Mouse (Mus musculus) CH12.LX (cell line): Measurements from ENCODE around the gene Rnf182. TPM values are rescaled to one million over a fixed set of nuclear protein-coding genes. Genes with fewer than 3 reads are reported as not detected.

Experiments used
- DNase-seq: peaks from one replicate; pipeline ENCODE4 v3.0.0-alpha.2; 2013; ENCODE audit errors: extremely low read depth
- H3K27ac ChIP-seq: 2 replicates; pipeline ENCODE4 v1.5.1; 2012; ENCODE audit warnings: low read depth, mild to moderate bottlenecking, control low read depth, moderate library complexity; ENCODE audit not compliant: insufficient read depth
- H3K27me3 ChIP-seq: replicated peaks from 2 replicates; pipeline ENCODE3; 2012; ENCODE audit warnings: inconsistent platforms
- H3K36me3 ChIP-seq, 2 experiments: replicated peaks in 1 of 2; 2 replicates each; pipeline versions ENCODE3 to v1.6.1; 2012; ENCODE audit warnings: inconsistent platforms in 1 of 2, low read length in 1 of 2, mild to moderate bottlenecking in 1 of 2, mixed read lengths in 1 of 2, moderate library complexity in 1 of 2; ENCODE audit not compliant: control insufficient read depth in 1 of 2, insufficient read depth in 1 of 2
- H3K4me1 ChIP-seq, 2 experiments: 2 replicates each; pipeline ENCODE4 v1.6.1; 2012; ENCODE audit warnings: inconsistent platforms in 1 of 2, moderate library complexity in 1 of 2; ENCODE audit not compliant: insufficient read depth in 2 of 2, control insufficient read depth in 1 of 2
- H3K4me2 ChIP-seq: 2 replicates; pipeline ENCODE4 v1.6.1; 2012; ENCODE audit warnings: low read depth, mild to moderate bottlenecking, control low read depth; ENCODE audit not compliant: poor library complexity, insufficient read depth, severe bottlenecking
- H3K4me3 ChIP-seq, 3 experiments: fragments of 150-350 bp in 1 of 3; sonication (generic) in 1 of 3; replicated peaks in 1 of 3; 2 replicates each; pipeline versions ENCODE3 to v1.5.1; 2011 to 2012; ENCODE audit warnings: low read depth in 2 of 3, low read length in 2 of 3, mild to moderate bottlenecking in 2 of 3, moderate library complexity in 2 of 3, control low read depth in 1 of 3, improper control_type of control experiment in 1 of 3, inconsistent platforms in 1 of 3, mixed read lengths in 1 of 3; ENCODE audit not compliant: poor library complexity in 1 of 3
- H3K79me2 ChIP-seq: replicated peaks from 2 replicates; pipeline ENCODE4 v1.6.1; 2012; ENCODE audit warnings: mild to moderate bottlenecking, moderate library complexity; ENCODE audit not compliant: control insufficient read depth, poor library complexity, insufficient read depth, severe bottlenecking; ENCODE audit errors: extremely low read depth
- H3K9ac ChIP-seq: 2 replicates; pipeline ENCODE4 v1.6.1; 2012; ENCODE audit warnings: low read depth, mild to moderate bottlenecking, control low read depth, moderate library complexity; ENCODE audit not compliant: insufficient read depth
- H3K9me3 ChIP-seq: replicated peaks from 2 replicates; pipeline ENCODE3; 2012; ENCODE audit warnings: low read length, inconsistent platforms, mixed read lengths
- BHLHE40 ChIP-seq: IDR thresholded peaks from 2 replicates; pipeline ENCODE4 v1.6.1; 2011; ENCODE audit warnings: mild to moderate bottlenecking, low read depth, low read length, improper control_type of control experiment
- CTCF ChIP-seq, 2 experiments: IDR thresholded peaks in 1 of 2; conservative IDR thresholded peaks in 1 of 2; 2 replicates each; pipeline ENCODE4 v1.5.1; 2011 to 2012; ENCODE audit warnings: low read depth in 2 of 2, low read length in 2 of 2, improper control_type of control experiment in 1 of 2, inconsistent platforms in 1 of 2, mild to moderate bottlenecking in 1 of 2, moderate library complexity in 1 of 2
- E2F4 ChIP-seq: IDR thresholded peaks from 2 replicates; pipeline ENCODE4 v1.6.1; 2011; ENCODE audit warnings: low read depth, low read length, improper control_type of control experiment; ENCODE audit not compliant: insufficient replicate concordance
- EP300 ChIP-seq: IDR thresholded peaks from 2 replicates; pipeline ENCODE4 v1.6.1; 2011; ENCODE audit warnings: low read length, improper control_type of control experiment
- GABPA ChIP-seq: IDR thresholded peaks from 2 replicates; pipeline ENCODE4 v1.6.1; 2012; ENCODE audit warnings: low read depth, low read length, improper control_type of control experiment, inconsistent platforms; ENCODE audit not compliant: insufficient replicate concordance
- HCFC1 ChIP-seq: IDR thresholded peaks from 2 replicates; pipeline ENCODE4 v1.6.1; 2012; ENCODE audit warnings: low read depth, mild to moderate bottlenecking, inconsistent platforms, low read length, improper control_type of control experiment
- JUND ChIP-seq: conservative IDR thresholded peaks from 2 replicates; pipeline ENCODE4 v1.6.1; 2011; ENCODE audit warnings: low read depth, low read length, improper control_type of control experiment
- KAT2A ChIP-seq: IDR thresholded peaks from 2 replicates; pipeline ENCODE4 v1.6.1; 2012; ENCODE audit warnings: low read length, improper control_type of control experiment, inconsistent platforms; ENCODE audit not compliant: insufficient replicate concordance
- MAFK ChIP-seq: IDR thresholded peaks from 2 replicates; pipeline ENCODE4 v1.6.1; 2011; ENCODE audit warnings: low read length, improper control_type of control experiment; ENCODE audit not compliant: insufficient replicate concordance
- MXI1 ChIP-seq: IDR thresholded peaks from 2 replicates; pipeline ENCODE4 v1.6.1; 2011; ENCODE audit warnings: mild to moderate bottlenecking, low read depth, low read length, improper control_type of control experiment
- RAD21 ChIP-seq: IDR thresholded peaks from 2 replicates; pipeline ENCODE4 v1.6.1; 2011; ENCODE audit warnings: low read depth, mild to moderate bottlenecking, low read length, improper control_type of control experiment, moderate library complexity
- SIN3A ChIP-seq: IDR thresholded peaks from 2 replicates; pipeline ENCODE4 v1.6.1; 2012; ENCODE audit warnings: low read length, improper control_type of control experiment, inconsistent platforms
- TBP ChIP-seq: conservative IDR thresholded peaks from 2 replicates; pipeline ENCODE4 v1.6.1; 2011; ENCODE audit warnings: low read depth, low read length, improper control_type of control experiment
- TCF12 ChIP-seq: IDR thresholded peaks from 2 replicates; pipeline ENCODE4 v1.6.1; 2014; ENCODE audit warnings: low read depth, mild to moderate bottlenecking, inconsistent platforms, low read length, improper control_type of control experiment
- USF1 ChIP-seq: IDR thresholded peaks from 2 replicates; pipeline ENCODE4 v1.6.1; 2014; ENCODE audit warnings: low read depth, mild to moderate bottlenecking, inconsistent platforms, low read length, improper control_type of control experiment
- USF2 ChIP-seq: conservative IDR thresholded peaks from 2 replicates; pipeline ENCODE4 v1.6.1; 2011; ENCODE audit warnings: low read depth, low read length, improper control_type of control experiment
- ZC3H11A ChIP-seq: IDR thresholded peaks from 2 replicates; pipeline ENCODE4 v1.6.1; 2012; ENCODE audit warnings: low read depth, mild to moderate bottlenecking, inconsistent platforms, low read length, improper control_type of control experiment
- ZNF384 ChIP-seq: IDR thresholded peaks from 2 replicates; pipeline ENCODE4 v1.6.1; 2012; ENCODE audit warnings: low read depth, low read length, improper control_type of control experiment, inconsistent platforms
- dilution Hi-C: fragments of 300-500 bp; cut with MboI; formaldehyde crosslinking; loops from 2 replicates; pipeline ENCODE4 v1.14.3; 2020; ENCODE audit warnings: low sequenced_read_pairs; ENCODE audit not compliant: extremely low pct_unique_long_range_greater_than_20kb, extremely low pct_ligation_motif_present
- in situ Hi-C: fragments of 300-500 bp; cut with MboI; formaldehyde crosslinking; loops from 3 replicates; pipeline ENCODE4 v1.14.3; 2019; ENCODE audit warnings: low sequenced_read_pairs, low pct_ligation_motif_present, low pct_unique_long_range_greater_than_20kb, mixed read lengths
- polyA plus RNA-seq: library from polyadenylated mRNA; unstranded; fragments of >175 nt; gene quantifications from 2 replicates; pipeline ENCODE4 v1.2.1, GENCODE M21; 2012; ENCODE audit warnings: low read depth; ENCODE audit not compliant: insufficient read length
- total RNA-seq, 2 experiments: library from RNA; depleted of rRNA; stranded (reverse); fragments of 300-350 nt in 1 of 2; fragments of >200 nt in 1 of 2; gene quantifications; 2 replicates each; pipeline ENCODE4 v1.2.3; 2012 to 2014

The Rnf182 gene
- total and polyA plus RNA-seq, 3 experiments = not detected

DNA sequence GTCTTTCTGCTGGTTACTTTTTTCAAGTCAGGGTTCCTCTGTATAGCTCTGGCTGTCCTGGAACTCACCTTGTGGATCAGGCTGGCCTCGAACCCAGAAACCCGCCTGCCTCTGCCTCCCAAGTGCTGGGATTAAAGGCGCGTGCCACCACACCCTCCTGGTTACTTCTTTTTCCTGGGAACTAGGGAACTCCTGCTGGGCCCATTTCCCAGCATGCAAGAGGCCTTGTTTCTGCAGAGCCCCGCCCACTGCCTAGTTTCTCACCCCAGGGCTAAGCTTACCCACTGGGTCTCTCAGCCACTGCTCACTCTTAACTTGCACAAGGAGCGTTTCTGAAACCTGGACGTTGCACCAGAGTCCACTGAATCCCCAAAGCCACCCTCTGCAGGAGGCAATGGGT is 80.5 kb downstream of the Rnf182 start:
- dilution Hi-C loops = no loop called here
- Histone ChIP-seq H3K9ac (no peak overlapping the region), H3K79me2 (no peaks in the 10 kb centered on the region), H3K36me3 (no peaks in the 10 kb centered on the region), H3K9me3 (no peaks in the 10 kb centered on the region), H3K27me3 (peaks cover 2% of the 10 kb centered on the region), H3K4me1 (no peaks in the 10 kb centered on the region), H3K4me2 (no peak overlapping the region), H3K27ac (no peak overlapping the region), H3K4me3 (no peak overlapping the region)
- in situ Hi-C loops = no loop called here
- no peak for TF ChIP-seq GABPA
- no peak for TF ChIP-seq CTCF (conservative IDR thresholded peaks at IDR 0.05 in 1 of 2, IDR thresholded peaks at IDR 0.05 in 1 of 2; ENCODE audit: low read depth in 2 of 2, low read length in 2 of 2)
- no peak for DNase-seq

DNA sequence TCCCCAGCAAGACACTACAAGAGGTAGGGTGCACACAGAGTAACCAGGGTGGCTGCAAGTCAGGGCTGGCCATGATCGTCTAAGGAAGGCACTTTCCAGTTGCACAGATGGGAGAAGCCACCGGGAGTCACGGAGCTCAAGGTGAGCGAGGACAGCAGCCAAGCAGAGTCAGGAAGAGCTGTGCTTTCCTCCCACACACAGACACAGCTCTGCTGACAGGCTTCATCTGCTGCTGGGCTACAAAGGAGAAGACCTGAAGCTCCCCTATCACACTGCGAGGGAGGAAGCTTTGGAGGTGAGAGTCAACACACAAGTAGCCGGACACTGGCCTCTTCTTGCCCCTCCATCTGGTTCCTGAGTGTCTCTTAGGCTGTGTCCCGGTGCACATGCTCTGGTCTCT is 83.0 kb downstream of the Rnf182 start:
- Histone ChIP-seq H3K9ac (no peak overlapping the region), H3K27me3 (peaks cover 2% of the 10 kb centered on the region), H3K27ac (no peak overlapping the region), H3K36me3 (no peaks in the 10 kb centered on the region), H3K4me1 (no peaks in the 10 kb centered on the region), H3K9me3 (no peaks in the 10 kb centered on the region), H3K79me2 (no peaks in the 10 kb centered on the region), H3K4me3 (no peak overlapping the region), H3K4me2 (no peak overlapping the region)
- in situ Hi-C loops (no loop called here), dilution Hi-C loops (no loop called here)
- TF ChIP-seq BHLHE40 = no peak
- TF ChIP-seq RAD21 = no peak
- no peak for TF ChIP-seq TCF12
- no peak for TF ChIP-seq EP300
- no peak for TF ChIP-seq USF2
- TF ChIP-seq MXI1 = no peak
- no peak for DNase-seq

DNA sequence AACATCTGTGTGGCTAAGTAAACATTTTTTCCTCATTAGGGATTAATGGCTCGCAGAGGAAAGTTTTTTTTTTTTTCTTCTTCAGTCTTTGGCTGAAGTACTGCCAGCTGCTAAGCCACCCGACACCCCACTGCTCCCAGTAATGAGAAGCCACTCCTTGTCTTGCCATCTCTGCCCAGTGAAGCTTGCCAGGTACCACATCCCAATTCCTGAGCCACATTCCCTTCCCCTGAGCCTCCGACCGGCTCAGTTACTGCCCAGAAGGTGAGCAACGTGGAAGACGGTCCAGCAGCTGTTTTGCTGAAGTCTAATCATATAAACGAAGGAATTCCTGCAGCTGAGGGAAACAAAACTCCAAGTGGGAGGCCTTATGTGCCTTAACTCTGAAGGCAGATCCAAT is 88.0 kb downstream of the Rnf182 start:
- no peaks in the 10 kb centered on the region for H3K9me3 ChIP-seq
- no peaks in the 10 kb centered on the region for H3K79me2 ChIP-seq
- no peak overlapping the region for H3K27ac ChIP-seq
- dilution Hi-C loops (no loop called here), in situ Hi-C loops (no loop called here)
- H3K4me1 ChIP-seq = no peaks in the 10 kb centered on the region
- H3K4me2 ChIP-seq = no peak overlapping the region
- H3K36me3 ChIP-seq = no peaks in the 10 kb centered on the region
- H3K4me3 ChIP-seq = no peak overlapping the region
- H3K27me3 ChIP-seq = peaks cover 2% of the 10 kb centered on the region
- no peak overlapping the region for H3K9ac ChIP-seq
- TF ChIP-seq TBP = no peak
- TF ChIP-seq KAT2A = no peak
- no peak for TF ChIP-seq EP300
- no peak for TF ChIP-seq TCF12
- TF ChIP-seq CTCF (conservative IDR thresholded peaks at IDR 0.05 in 1 of 2, IDR thresholded peaks at IDR 0.05 in 1 of 2; ENCODE audit: low read depth in 2 of 2, low read length in 2 of 2) = no peak
- TF ChIP-seq MAFK = no peak
- no peak for TF ChIP-seq USF1
- TF ChIP-seq HCFC1 = no peak
- no peak for TF ChIP-seq ZNF384
- no peak for TF ChIP-seq USF2
- TF ChIP-seq RAD21 = no peak
- no peak for TF ChIP-seq E2F4
- TF ChIP-seq ZC3H11A = no peak
- no peak for TF ChIP-seq SIN3A
- no peak for TF ChIP-seq JUND
- DNase-seq = no peak
